Mouse (Mus musculus): ENCODE data around the gene Catip.

- TF ChIP-seq POLR2A (IDR thresholded peaks at IDR 0.05; ENCODE audit: borderline replicate concordance, extremely low read depth, insufficient read depth, insufficient read length, poor library complexity, severe bottlenecking) (no peak), CTCF (IDR thresholded peaks at IDR 0.05; ENCODE audit: borderline replicate concordance, extremely low read depth, insufficient read depth, insufficient read length) (no peak)
Observed at GRCm38 (mm10) chr1:74316114-74316827, 45.6 kb upstream of the Catip start.

Measured in brain, embryonic 14.5 days (tissue).